Mouse (Mus musculus) ES-Bruce4 (cell line): Measurements from ENCODE around the gene Foxb1.

Source experiments
- CTCF ChIP-seq: IDR thresholded peaks from one replicate; pipeline ENCODE4 v1.8.1; 2011; ENCODE audit warnings: low read depth, low read length
- POLR2A ChIP-seq: IDR thresholded peaks from one replicate; pipeline ENCODE4 v1.8.1; 2011; ENCODE audit warnings: low read length; ENCODE audit not compliant: insufficient read depth

DNA sequence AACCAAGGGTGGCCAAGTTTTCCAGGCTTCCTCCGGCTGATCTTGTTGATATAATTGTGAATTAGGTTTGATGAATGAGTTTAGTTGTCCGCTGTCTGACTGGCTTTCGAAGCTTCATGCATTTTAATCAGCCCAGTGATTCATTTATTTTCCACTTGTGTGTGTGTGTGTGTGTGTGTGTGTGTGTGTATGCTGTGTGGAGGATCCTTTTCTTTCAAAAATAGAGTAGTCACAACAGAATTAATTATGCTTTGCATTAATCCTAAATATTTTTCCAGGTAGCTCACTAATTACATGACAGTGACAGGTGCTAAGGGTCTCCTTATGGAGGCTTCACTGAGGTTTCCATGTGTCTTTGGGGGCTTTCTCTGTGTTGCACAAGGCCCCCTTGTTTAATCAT lies 4.3 kb downstream of the Foxb1 start:
- TF ChIP-seq CTCF (no peak), POLR2A (no peak)
